Mouse (Mus musculus) subcutaneous adipose tissue, adult 2 months (tissue): Measurements from ENCODE around the gene Mrpl42. TPM values are rescaled to one million over a fixed set of nuclear protein-coding genes. Genes with fewer than 3 reads are reported as not detected.

Experiments used
- polyA plus RNA-seq: library from polyadenylated mRNA; depleted of rRNA; stranded (reverse); fragments of >200 nt; gene quantifications from 2 replicates; pipeline ENCODE4 v1.2.3, GENCODE M21; 2012; ENCODE audit warnings: low replicate concordance; rRNA removed

Mrpl42 gene
- polyA plus RNA-seq = 142 and 174 TPM in 2 replicates

GRCm38 (mm10) chr10:95501463-95502081, at the start of gene Mrpl42:
Gene Mrpl42, minus strand, starts transcription at chr10:95501940.

GRCm38 (mm10) chr10:95514656-95515292, 13.0 kb upstream of the Mrpl42 start, which contains the start of gene Ube2n:
Gene Ube2n, plus strand, starts transcription at chr10:95515145.

Other genes with a start within 250 kb of the Mrpl42 start
- 12.2 and 18.1 TPM in 2 replicates for gene Cradd, start 177.8 kb downstream of the Mrpl42 start, polyA plus RNA-seq
- 9.7 and 53.0 TPM in 2 replicates for gene Socs2, start 84.8 kb downstream of the Mrpl42 start, polyA plus RNA-seq
- 69.9 and 71.4 TPM in 2 replicates for gene Ube2n, start 13.2 kb upstream of the Mrpl42 start, polyA plus RNA-seq
- 43.0 and 80.8 TPM in 2 replicates for gene Nudt4, start 62.2 kb upstream of the Mrpl42 start, polyA plus RNA-seq
- not detected in 2 replicates for gene Anapc15-ps, start 171.5 kb upstream of the Mrpl42 start, polyA plus RNA-seq